Mouse (Mus musculus) heart, embryonic 16.5 days (tissue): ENCODE data around the gene Rcn3. TPM values are rescaled to one million over a fixed set of nuclear protein-coding genes. Genes with fewer than 3 reads are reported as not detected.
"Not testable (repeated sequence)": the region's sequence is repeated elsewhere in the genome, so short reads cannot be mapped to it uniquely, and the experiment has no call there.

Source experiments
- ATAC-seq: fragments of 200-750 bp; cut with Nextera tagmentation; replicated peaks from 2 replicates; pipeline ENCODE4 v1.8.0; 2017; ENCODE audit warnings: moderate number of reproducible peaks; ENCODE audit not compliant: insufficient read depth, low FRiP score; ENCODE audit errors: extremely low read depth
- H3K27ac ChIP-seq: fragments of 300-500 bp; sonication (generic); 2 replicates; pipeline ENCODE4 v1.5.1; 2014; ENCODE audit warnings: mild to moderate bottlenecking, low read length, control low read depth, moderate library complexity
- H3K27me3 ChIP-seq: fragments of 300-500 bp; sonication (generic); 2 replicates; pipeline ENCODE4 v1.6.1; 2014; ENCODE audit warnings: low read length, mixed read lengths; ENCODE audit not compliant: control insufficient read depth, insufficient read depth
- H3K36me3 ChIP-seq: fragments of 300-500 bp; sonication (generic); 2 replicates; pipeline ENCODE4 v1.6.1; 2014; ENCODE audit not compliant: control insufficient read depth, insufficient read depth
- H3K4me1 ChIP-seq: fragments of 300-500 bp; sonication (generic); 2 replicates; pipeline ENCODE4 v1.6.1; 2014; ENCODE audit warnings: low read length, mixed read lengths; ENCODE audit not compliant: control insufficient read depth, insufficient read depth
- H3K4me2 ChIP-seq: fragments of 300-500 bp; sonication (generic); 2 replicates; pipeline ENCODE4 v1.6.1; 2014; ENCODE audit warnings: low read depth, mild to moderate bottlenecking, control low read depth, low read length
- H3K4me3 ChIP-seq: fragments of 300-500 bp; sonication (generic); 2 replicates; pipeline ENCODE4 v1.5.1; 2014; ENCODE audit warnings: mild to moderate bottlenecking, control low read depth, low read length
- H3K9ac ChIP-seq: fragments of 300-500 bp; sonication (generic); 2 replicates; pipeline ENCODE4 v1.6.1; 2014; ENCODE audit warnings: low read length, control low read depth
- H3K9me3 ChIP-seq: fragments of 300-500 bp; sonication (generic); replicated peaks from 2 replicates; pipeline ENCODE4 v1.6.1; 2016; ENCODE audit warnings: low read length; ENCODE audit not compliant: control insufficient read depth
- WGBS: fragments of 180-500 bp; shearing (Covaris S2); extraction: QIAGEN DNeasy Blood & Tissue Kit; methylation state at CpG from one replicate; pipeline ENCODE4 v1.1.7; 2014; 5-methylcytosine and 5-hydroxymethylcytosine counted together
- polyA plus RNA-seq: library from polyadenylated mRNA; unstranded; fragments of >200 nt; fragmentation: Nextera tagmentation; extraction: Ambion mirVana; gene quantifications from 2 replicates; pipeline ENCODE4 v1.2.1, GENCODE M21; 2015

Rcn3 gene
- polyA plus RNA-seq, 1 experiment from 2014 or later: 207 TPM

GRCm38 (mm10) chr7:45125649-45126048 lies 33.6 kb upstream of the Rcn3 start:
- not testable (repeated sequence) for ATAC-seq, H3K9ac ChIP-seq, H3K9me3 ChIP-seq, H3K4me3 ChIP-seq, H3K4me2 ChIP-seq, H3K27ac ChIP-seq, H3K27me3 ChIP-seq
- Histone ChIP-seq H3K36me3 (peaks cover 47% of the 10 kb centered on the region), H3K4me1 (peaks cover 50% of the 10 kb centered on the region)
- 80% methylated on average over 5 of the region's 5 CpGs for WGBS

- 30% methylated on average over 7 of the region's 7 CpGs for WGBS
- Histone ChIP-seq H3K36me3 (peaks cover 49% of the 10 kb centered on the region), H3K9me3 (no peaks in the 10 kb centered on the region), H3K27ac (peak overlapping the region; percentile 91; the same call in 1 of the 2 replicates), H3K4me1 (peaks cover 50% of the 10 kb centered on the region), H3K4me3 (peak overlapping the region; percentile 39), H3K9ac (no peak overlapping the region), H3K27me3 (no peaks in the 10 kb centered on the region), H3K4me2 (peak overlapping the region; percentile 66; the same call in 1 of the 2 replicates)
- no peak for ATAC-seq
Measured at GRCm38 (mm10) chr7:45125144-45125600, 33.2 kb upstream of the Rcn3 start.

GRCm38 (mm10) chr7:45124224-45125143 lies 32.5 kb upstream of the Rcn3 start, which contains the start of gene Rps11:
Gene Rps11, minus strand, starts transcription at chr7:45124439.
- peak within 1 kb of the TSS; percentile 94 for H3K4me3 ChIP-seq
- peaks cover 46% of the 10 kb centered on the region for H3K4me1 ChIP-seq
- peaks cover 51% of the 10 kb centered on the region for H3K36me3 ChIP-seq
- H3K9ac ChIP-seq: peak within 1 kb of the TSS; percentile 98
- 1% methylated on average over 59 of the region's 59 CpGs for WGBS
- H3K27ac ChIP-seq: peak within 1 kb of the TSS; percentile 91
- no peaks in the 10 kb centered on the region for H3K9me3 ChIP-seq
- peak; percentile 81 for ATAC-seq
- H3K27me3 ChIP-seq: no peaks in the 10 kb centered on the region
- peak within 1 kb of the TSS; percentile 93 for H3K4me2 ChIP-seq

- WGBS: 14% methylated on average over 12 of the region's 12 CpGs
- H3K27me3 ChIP-seq: no peaks in the 10 kb centered on the region
- H3K4me3 ChIP-seq: peak overlapping the region; percentile 94
- H3K27ac ChIP-seq: peak overlapping the region; percentile 91
- H3K9ac ChIP-seq: peak overlapping the region; percentile 98
- H3K36me3 ChIP-seq: peaks cover 51% of the 10 kb centered on the region
- peak overlapping the region; percentile 93 for H3K4me2 ChIP-seq
- ATAC-seq: no peak
- peaks cover 44% of the 10 kb centered on the region for H3K4me1 ChIP-seq
- no peaks in the 10 kb centered on the region for H3K9me3 ChIP-seq
Measured at GRCm38 (mm10) chr7:45123186-45123570, 31.2 kb upstream of the Rcn3 start.

GRCm38 (mm10) chr7:45122561-45123185 lies 30.7 kb upstream of the Rcn3 start:
- Histone ChIP-seq H3K9me3 (no peaks in the 10 kb centered on the region), H3K27ac (no peak overlapping the region; the same call in 1 of the 2 replicates), H3K4me1 (peaks cover 44% of the 10 kb centered on the region), H3K9ac (peak overlapping the region; percentile 98), H3K4me3 (peak overlapping the region; percentile 94), H3K36me3 (peaks cover 51% of the 10 kb centered on the region), H3K27me3 (no peaks in the 10 kb centered on the region), H3K4me2 (peak overlapping the region; percentile 93)
- WGBS: 76% methylated on average over 15 of the region's 15 CpGs
- ATAC-seq: no peak

- no peak for ATAC-seq
- Histone ChIP-seq H3K27me3 (no peaks in the 10 kb centered on the region), H3K4me1 (peaks cover 38% of the 10 kb centered on the region), H3K9ac (peak overlapping the region; percentile 51), H3K9me3 (no peaks in the 10 kb centered on the region), H3K4me2 (peak overlapping the region; percentile 35; the same call in 1 of the 2 replicates), H3K27ac (peak overlapping the region; percentile 46), H3K4me3 (peak overlapping the region; percentile 19; the same call in 1 of the 2 replicates), H3K36me3 (peaks cover 49% of the 10 kb centered on the region)
Measured at GRCm38 (mm10) chr7:45121966-45122365, 29.9 kb upstream of the Rcn3 start.

GRCm38 (mm10) chr7:45121404-45121803 lies 29.4 kb upstream of the Rcn3 start:
- peak overlapping the region; percentile 56 for H3K27ac ChIP-seq
- H3K4me2 ChIP-seq: peak overlapping the region; percentile 35; the same call in 1 of the 2 replicates
- 51% methylated on average over 8 of the region's 8 CpGs for WGBS
- H3K9ac ChIP-seq: peak overlapping the region; percentile 51; the same call in 1 of the 2 replicates
- H3K27me3 ChIP-seq: no peaks in the 10 kb centered on the region
- ATAC-seq: no peak
- H3K9me3 ChIP-seq: no peaks in the 10 kb centered on the region
- H3K4me3 ChIP-seq: peak overlapping the region; percentile 19; the same call in 1 of the 2 replicates
- peaks cover 33% of the 10 kb centered on the region for H3K4me1 ChIP-seq
- peaks cover 44% of the 10 kb centered on the region for H3K36me3 ChIP-seq

- no peak for ATAC-seq
- peaks cover 30% of the 10 kb centered on the region for H3K36me3 ChIP-seq
- no peak overlapping the region for H3K27ac ChIP-seq
- H3K27me3 ChIP-seq: no peaks in the 10 kb centered on the region
- 79% methylated on average over 5 of the region's 5 CpGs for WGBS
- H3K4me3 ChIP-seq: no peak overlapping the region
- no peaks in the 10 kb centered on the region for H3K9me3 ChIP-seq
- no peak overlapping the region for H3K4me2 ChIP-seq
- peaks cover 28% of the 10 kb centered on the region for H3K4me1 ChIP-seq
- H3K9ac ChIP-seq: no peak overlapping the region
Measured at GRCm38 (mm10) chr7:45119780-45120709, 28.0 kb upstream of the Rcn3 start.
